Mouse (Mus musculus) gastrocnemius, adult 2 months (tissue): ENCODE measurements around the gene S100a6. TPM values are rescaled to one million over a fixed set of nuclear protein-coding genes. Genes with fewer than 3 reads are reported as not detected.

Experiments
- DNase-seq: peaks from one replicate; pipeline ENCODE4 v3.0.0; 2022
- H3K27ac ChIP-seq: fragments of 200-600 bp; 2 replicates; pipeline ENCODE4 v1.8.1; 2022; ENCODE audit warnings: mild to moderate bottlenecking
- H3K4me3 ChIP-seq: fragments of 200-600 bp; 2 replicates; pipeline ENCODE4 v1.8.1; 2022; ENCODE audit warnings: mild to moderate bottlenecking, moderate library complexity
- CTCF ChIP-seq: fragments of 200-600 bp; IDR thresholded peaks from 2 replicates; pipeline ENCODE4 v1.8.1; 2022; ENCODE audit warnings: antibody characterized with exemption, mild to moderate bottlenecking, moderate library complexity
- intact Hi-C: fragments of 180-260 bp; cut with DNase I; formaldehyde crosslinking; loops from one replicate; pipeline ENCODE4 v1.15.1; 2025
- total RNA-seq, 2 experiments: library from RNA; stranded (reverse); gene quantifications; 2 replicates each; pipeline ENCODE4 v1.2.3; 2021

Gene S100a6
- total RNA-seq, 2 experiments from 2014 or later = 52.2 to 123 TPM

- intact Hi-C loops = no loop called here
- H3K4me3 ChIP-seq = peak overlapping the region; percentile 53
- DNase-seq = peak; percentile 90
- no peak for TF ChIP-seq CTCF
- H3K27ac ChIP-seq = peak overlapping the region; percentile 84
Observed at GRCm38 (mm10) chr3:90604416-90604815, 8.3 kb upstream of the S100a6 start.

- Histone ChIP-seq H3K4me3 (peak overlapping the region; percentile 35), H3K27ac (peak overlapping the region; percentile 84)
- DNase-seq = no peak
- intact Hi-C loops = no loop called here
- TF ChIP-seq CTCF = no peak
Observed at GRCm38 (mm10) chr3:90605049-90605448, 7.6 kb upstream of the S100a6 start.

GRCm38 (mm10) chr3:90605736-90606135, 6.9 kb upstream of the S100a6 start:
- TF ChIP-seq CTCF = no peak
- Histone ChIP-seq H3K4me3 (0 out of 2 replicates have a peak overlapping the region, but pooled peaks have one; percentile 2), H3K27ac (peak overlapping the region; percentile 84)
- intact Hi-C loops = no loop called here
- DNase-seq = no peak

GRCm38 (mm10) chr3:90606185-90606584, 6.5 kb upstream of the S100a6 start:
- Histone ChIP-seq H3K27ac (peak overlapping the region; percentile 84), H3K4me3 (0 out of 2 replicates have a peak overlapping the region, but pooled peaks have one; percentile 2)
- intact Hi-C loops = no loop called here
- no peak for TF ChIP-seq CTCF
- peak; percentile 65 for DNase-seq

GRCm38 (mm10) chr3:90607361-90607760, 5.3 kb upstream of the S100a6 start:
- peak overlapping the region; percentile 84 for H3K27ac ChIP-seq
- no peak for TF ChIP-seq CTCF
- H3K4me3 ChIP-seq = no peak overlapping the region
- no peak for DNase-seq
- intact Hi-C loops = no loop called here

- no peak for DNase-seq
- Histone ChIP-seq H3K27ac (peak within 1 kb of the TSS; percentile 84), H3K4me3 (no peak within 1 kb of the TSS)
- intact Hi-C loops = no loop called here
- no peak for TF ChIP-seq CTCF
Observed at GRCm38 (mm10) chr3:90608223-90608622, 4.5 kb upstream of the S100a6 start, which contains the start of gene S100a5. Gene S100a5 (plus strand): TSS chr3:90608523.

- no peak for TF ChIP-seq CTCF
- no peak for DNase-seq
- Histone ChIP-seq H3K27ac (peak overlapping the region; percentile 84), H3K4me3 (no peak overlapping the region)
- intact Hi-C loops = no loop called here
Observed at GRCm38 (mm10) chr3:90609102-90609501, 3.6 kb upstream of the S100a6 start.

GRCm38 (mm10) chr3:90611494-90611893, 1.2 kb upstream of the S100a6 start:
- intact Hi-C loops = no loop called here
- peak overlapping the region; percentile 92 for H3K27ac ChIP-seq
- no peak for TF ChIP-seq CTCF

GRCm38 (mm10) chr3:90612061-90612460, 621 bp upstream of the S100a6 start:
- H3K27ac ChIP-seq = peak overlapping the region; percentile 92
- no peak for TF ChIP-seq CTCF
- peak overlapping the region; percentile 80 for H3K4me3 ChIP-seq
- no peak for DNase-seq
- intact Hi-C loops = no loop called here

More at GRCm38 (mm10) chr3:90611494-90611893, 1.2 kb upstream of the S100a6 start:
- no peak for DNase-seq
- no peak overlapping the region for H3K4me3 ChIP-seq

GRCm38 (mm10) chr3:90613461-90614147, 922 bp downstream of the S100a6 start:
- peak overlapping the region; percentile 92 for H3K27ac ChIP-seq
- intact Hi-C loops = no loop called here

GRCm38 (mm10) chr3:90614148-90614530, 1.5 kb downstream of the S100a6 start:
- Histone ChIP-seq H3K27ac (peak overlapping the region; percentile 92), H3K4me3 (peak overlapping the region; percentile 80)
- DNase-seq = no peak
- intact Hi-C loops = no loop called here
- no peak for TF ChIP-seq CTCF

More at GRCm38 (mm10) chr3:90613461-90614147, 922 bp downstream of the S100a6 start:
- no peak for DNase-seq
- TF ChIP-seq CTCF = no peak
- peak overlapping the region; percentile 80 for H3K4me3 ChIP-seq

- Histone ChIP-seq H3K4me3 (peak overlapping the region; percentile 80), H3K27ac (peak overlapping the region; percentile 92)
- intact Hi-C loops = loop anchor here (1.0 to 5.0 kb wide), 3 partner anchors 29 to 102 kb away; partner anchors contain the start of genes S100a1, S100a13 and S100a14
- no peak for DNase-seq
- TF ChIP-seq CTCF = no peak
Observed at GRCm38 (mm10) chr3:90614611-90615251, 2.0 kb downstream of the S100a6 start.

- intact Hi-C loops = loop anchor here (1.0 to 5.0 kb wide), 3 partner anchors 30 to 103 kb away; partner anchors contain the start of genes S100a1, S100a13 and S100a14
- Histone ChIP-seq H3K4me3 (peak overlapping the region; percentile 80), H3K27ac (peak overlapping the region; percentile 92)
Observed at GRCm38 (mm10) chr3:90615415-90615814, 2.7 kb downstream of the S100a6 start.

More at GRCm38 (mm10) chr3:90615415-90615814, 2.7 kb downstream of the S100a6 start:
- TF ChIP-seq CTCF = peak; percentile 76
- DNase-seq = peak; percentile 81
